Mouse (Mus musculus): ENCODE results near the gene Mgat5.

DNA sequence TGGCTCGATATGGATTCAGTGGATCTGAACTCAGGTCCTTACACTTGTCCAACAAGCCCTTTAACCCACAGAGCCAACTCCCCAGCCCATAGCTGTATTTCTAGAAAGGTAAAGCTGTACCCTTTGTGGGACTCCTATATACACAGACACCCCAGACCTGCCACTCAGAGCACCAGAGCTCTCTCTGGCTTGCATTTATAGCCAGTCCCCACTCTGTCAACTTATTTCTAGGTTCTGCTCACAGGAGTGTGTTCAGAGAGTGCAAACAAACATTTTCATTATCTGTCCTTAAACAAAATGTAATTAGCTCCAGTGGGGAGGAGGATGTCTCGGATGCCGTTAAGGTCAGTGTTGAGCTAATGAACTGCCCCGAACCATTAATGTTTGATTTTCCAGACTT is 102.5 kb downstream of the Mgat5 start:
- TF ChIP-seq POLR2A (IDR thresholded peaks at IDR 0.05; ENCODE audit: extremely low read depth, insufficient read depth, low read length): no peak
- TF ChIP-seq CTCF (IDR thresholded peaks at IDR 0.05; ENCODE audit: low read depth, low read length): no peak

Data from liver, adult 2 months (tissue).